Mouse (Mus musculus) layer of hippocampus, adult 11-12 months (tissue): ENCODE measurements around the gene 4930558C23Rik.
"Not testable (repeated sequence)": the region's sequence is repeated elsewhere in the genome, so short reads cannot be mapped to it uniquely, and the experiment has no call there.

Source experiments
- DNase-seq: peaks from one replicate; pipeline ENCODE4 v3.0.0; 2022; ENCODE audit warnings: low spot score

Gene 4930558C23Rik

DNA sequence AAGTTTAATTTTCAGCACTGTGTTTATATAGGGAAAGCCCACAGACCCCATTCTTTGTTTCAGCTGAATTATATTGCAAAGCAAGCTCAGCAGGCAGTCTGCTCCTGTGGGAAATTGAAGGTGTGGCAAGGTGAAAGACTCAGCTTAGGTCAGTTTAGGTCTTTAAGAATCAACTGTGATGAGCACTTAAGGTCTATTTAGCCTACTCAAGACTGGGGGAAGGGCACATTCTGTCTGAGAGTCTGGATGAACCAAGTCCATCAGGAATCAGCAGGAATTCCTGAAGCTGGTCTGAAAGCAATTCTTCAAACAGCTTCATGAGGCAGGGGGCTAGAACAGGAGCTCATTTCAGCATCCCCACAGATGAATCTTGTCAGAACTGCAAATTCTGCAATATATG, 32.5 kb downstream of the 4930558C23Rik start:
- no peak for DNase-seq

DNA sequence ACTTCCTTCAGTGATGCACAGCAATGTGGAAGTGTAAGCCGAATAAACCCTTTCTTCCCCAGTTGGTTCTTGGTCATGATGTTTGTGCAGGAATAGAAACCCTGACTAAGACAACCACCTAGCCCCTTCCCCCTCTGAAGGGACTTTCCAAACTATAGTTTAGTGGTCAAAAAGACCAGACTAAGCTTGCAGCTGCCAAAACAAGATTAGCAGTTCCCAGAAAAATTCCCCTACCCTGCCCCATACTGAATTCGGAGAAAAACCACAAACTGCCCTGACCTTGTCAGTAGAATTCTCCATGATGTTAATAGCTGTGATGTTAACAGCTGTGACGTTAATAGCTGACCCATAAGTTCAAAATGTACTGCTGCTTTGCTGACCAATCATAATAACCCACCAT, 42.4 kb downstream of the 4930558C23Rik start:
- DNase-seq, result not testable (repeated sequence)

DNA sequence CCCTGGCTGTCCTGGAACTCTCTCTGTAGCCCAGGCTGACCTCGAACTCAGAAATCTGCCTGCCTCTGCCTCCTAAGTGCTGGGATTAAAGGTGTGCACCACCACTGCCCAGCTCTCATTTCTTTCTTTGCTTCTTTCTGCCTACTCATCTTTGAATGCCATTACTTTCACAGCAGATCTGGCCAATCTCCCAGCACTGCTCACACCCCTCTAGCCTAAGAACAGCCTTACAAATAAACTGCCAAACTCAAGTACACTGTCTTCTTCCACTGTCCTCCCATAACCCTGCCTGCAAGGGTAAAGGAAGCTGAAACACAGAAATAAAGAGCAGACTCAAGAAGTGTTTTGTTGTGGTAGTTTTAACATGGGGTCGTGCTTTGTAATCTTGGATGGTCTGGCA, 44.9 kb downstream of the 4930558C23Rik start:
- no peak for DNase-seq

- peak; percentile 93 for DNase-seq
These were observed 45.8 kb downstream of the 4930558C23Rik start, which contains the start of gene Setdb1 for GRCm38 (mm10) chr3:95356701-95357449. TSS of gene Setdb1 (minus strand) at chr3:95357202.

GRCm38 (mm10) chr3:95355911-95356544, 46.6 kb downstream of the 4930558C23Rik start:
- DNase-seq, result not testable (repeated sequence)

DNA sequence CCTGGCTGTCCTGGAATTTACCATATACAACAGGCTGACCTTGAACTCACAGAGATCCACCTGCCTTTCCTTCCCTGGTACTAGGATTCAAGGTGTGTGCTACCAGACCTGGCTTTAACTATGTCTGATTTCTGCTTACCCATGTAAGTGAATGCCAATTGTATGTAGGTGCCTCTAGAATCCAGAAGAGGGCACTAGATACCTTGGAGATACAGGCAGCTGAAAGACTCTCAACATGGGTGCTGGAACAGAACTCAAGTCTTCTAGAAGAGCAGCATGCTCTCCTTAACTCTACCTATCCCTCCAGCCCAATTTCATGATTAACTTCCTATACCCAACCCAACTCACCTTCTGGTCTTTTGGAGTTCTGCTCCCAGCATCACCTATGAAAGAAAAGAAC, 53.1 kb downstream of the 4930558C23Rik start:
- no peak for DNase-seq

DNA sequence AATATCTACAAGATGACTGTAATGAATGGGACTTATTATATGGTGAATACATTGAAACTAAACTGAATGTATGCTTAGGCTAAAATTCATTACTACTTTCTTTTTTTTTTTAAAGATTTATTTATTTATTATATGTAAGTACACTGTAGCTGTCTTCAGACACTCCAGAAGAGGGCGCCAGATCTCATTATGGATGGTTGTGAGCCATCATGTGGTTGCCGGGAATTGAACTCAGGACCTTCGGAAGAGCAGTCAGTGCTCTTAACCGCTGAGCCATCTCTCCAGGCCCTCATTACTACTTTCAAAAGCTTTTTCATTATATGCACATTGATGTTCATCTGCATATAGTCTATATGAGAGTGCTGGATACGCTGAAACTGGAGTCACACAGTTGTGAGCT, 54.3 kb downstream of the 4930558C23Rik start:
- not testable (repeated sequence) for DNase-seq

GRCm38 (mm10) chr3:95346454-95346853, 56.2 kb downstream of the 4930558C23Rik start:
- DNase-seq, result no peak

DNA sequence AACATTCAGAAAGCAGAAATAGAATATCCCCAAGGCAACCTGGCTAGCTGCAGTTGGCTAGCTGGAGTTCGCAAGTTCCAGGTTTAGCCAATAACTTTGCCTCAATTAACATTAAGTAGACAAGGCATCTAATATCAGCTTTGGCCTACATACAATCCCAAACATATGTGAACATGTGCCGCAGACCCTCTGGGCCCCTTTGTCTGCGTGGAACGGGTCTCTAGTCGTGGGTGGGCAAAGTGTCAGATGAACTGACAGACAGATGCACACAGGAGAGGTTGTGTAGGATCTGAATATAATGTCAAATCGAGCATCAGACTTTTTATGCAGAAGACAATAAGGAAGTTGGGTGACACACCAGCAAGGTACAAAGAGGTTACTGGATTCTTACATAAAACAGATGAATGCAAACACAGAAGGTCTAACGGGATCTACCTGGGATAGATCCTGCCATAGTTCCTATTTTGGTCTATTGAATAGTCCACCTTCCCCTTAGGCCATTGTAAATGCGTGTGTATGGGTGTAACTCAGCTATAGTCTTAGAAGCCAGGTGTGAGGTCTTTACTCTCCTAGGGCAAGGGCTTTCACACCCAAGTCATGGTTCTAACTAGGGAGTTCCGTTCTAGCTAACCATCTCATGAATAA, 59.2 kb downstream of the 4930558C23Rik start:
- not testable (repeated sequence) for DNase-seq

- no peak for DNase-seq
These were observed 64.4 kb downstream of the 4930558C23Rik start for GRCm38 (mm10) chr3:95338251-95338650.

DNA sequence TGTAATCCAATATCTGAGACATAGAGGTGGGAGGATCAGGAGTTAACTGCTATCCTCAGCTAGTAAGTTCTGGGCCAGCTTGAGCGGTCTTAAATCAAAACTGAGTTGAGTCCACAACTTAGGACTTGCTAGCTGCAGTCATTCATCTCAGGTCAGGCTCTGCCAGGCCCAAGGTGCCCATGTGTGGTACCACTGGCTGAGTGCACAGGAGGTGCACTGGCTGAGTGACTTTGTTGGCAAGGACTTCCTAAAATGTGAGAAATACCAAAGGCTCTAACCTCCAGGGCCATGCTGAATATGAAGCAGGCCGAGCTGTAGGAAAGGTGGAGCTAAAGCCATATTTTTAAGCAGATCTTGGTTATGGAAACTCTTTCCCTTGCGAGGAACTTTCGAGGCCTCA, 65.3 kb downstream of the 4930558C23Rik start:
- DNase-seq, result no peak
